Mouse (Mus musculus): ENCODE results near the gene Epgn.

DNA sequence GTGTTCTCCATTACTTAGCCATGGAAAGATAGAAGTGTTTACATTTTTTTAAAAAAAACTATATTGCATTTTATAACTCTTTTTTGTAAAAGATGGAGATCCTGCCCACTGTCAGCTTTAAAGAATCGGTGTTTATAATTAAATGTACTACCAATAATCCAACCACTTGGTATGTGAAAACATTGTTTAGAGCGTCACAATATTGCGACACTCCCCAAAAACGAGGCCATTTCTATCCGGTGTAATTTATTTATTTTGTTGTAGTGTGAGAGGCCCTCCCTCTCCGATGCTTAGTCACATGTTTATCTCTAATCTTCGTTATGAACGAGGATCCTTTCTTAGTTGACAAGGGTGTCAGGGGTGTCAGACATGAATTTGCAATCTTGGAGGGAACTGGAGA is 21.1 kb downstream of the Epgn start:
- TF ChIP-seq CTCF (IDR thresholded peaks at IDR 0.05; ENCODE audit: borderline replicate concordance, insufficient read depth, low read length) (no peak), POLR2A (IDR thresholded peaks at IDR 0.05; ENCODE audit: low read depth, low read length) (no peak)

Data from embryonic fibroblast, embryonic 13.5 days (primary cell).